Mouse (Mus musculus) embryonic fibroblast, embryonic 13.5 days (primary cell): ENCODE results near the gene Mtpn.

Experiments used
- CTCF ChIP-seq: IDR thresholded peaks from 2 replicates; pipeline ENCODE4 v1.5.1; 2011; ENCODE audit warnings: mild to moderate bottlenecking, control low read depth, low read length, moderate library complexity, borderline replicate concordance; ENCODE audit not compliant: insufficient read depth
- POLR2A ChIP-seq: IDR thresholded peaks from 2 replicates; pipeline ENCODE4 v1.6.1; 2011; ENCODE audit warnings: low read depth, mild to moderate bottlenecking, control low read depth, low read length, moderate library complexity

GRCm38 (mm10) chr6:35493851-35494250, 45.8 kb downstream of the Mtpn start:
- TF ChIP-seq POLR2A = no peak
- no peak for TF ChIP-seq CTCF
